Mouse (Mus musculus): Measurements from ENCODE around the gene Tmem201. TPM values are rescaled to one million over a fixed set of nuclear protein-coding genes. Genes with fewer than 3 reads are reported as not detected.
"Not testable (repeated sequence)": the region's sequence is repeated elsewhere in the genome, so short reads cannot be mapped to it uniquely, and the experiment has no call there.

Tmem201 gene
- polyA plus RNA-seq, 1 experiment: 74.0 TPM

DNA sequence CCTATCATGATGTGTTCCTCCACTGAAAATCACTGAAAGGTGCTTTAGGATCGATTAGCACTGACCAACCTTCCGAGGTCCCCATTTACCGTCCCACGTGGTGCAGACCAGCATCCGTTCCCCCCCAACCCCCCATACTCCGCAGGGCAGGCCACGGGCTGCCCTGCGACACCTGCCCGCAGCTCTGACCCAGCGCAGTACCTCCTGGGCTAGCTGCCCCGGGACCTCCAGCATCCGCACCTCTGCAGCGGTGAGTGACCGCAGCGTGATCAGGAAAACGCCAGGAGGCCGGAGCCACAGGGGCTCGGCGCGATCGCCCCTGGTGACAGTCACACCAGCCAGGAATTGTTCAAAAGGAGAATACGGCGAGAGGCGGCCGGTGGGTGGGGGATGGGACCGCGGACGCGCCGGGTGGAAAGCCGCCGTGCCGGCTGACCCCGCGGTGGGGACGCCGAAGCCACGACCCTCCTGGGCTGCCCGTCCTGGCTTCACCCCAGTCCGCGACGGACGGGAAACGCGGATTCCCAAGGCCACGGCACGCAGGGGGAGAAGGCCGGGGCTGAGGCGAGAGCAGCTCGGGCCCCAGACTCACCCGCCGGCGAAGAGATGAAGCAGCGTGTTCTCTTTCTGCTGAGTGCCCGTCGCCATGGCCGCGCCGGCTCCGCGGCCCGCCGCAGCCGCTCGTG is 35.7 kb upstream of the Tmem201 start:
- no peak for TF ChIP-seq CTCF (IDR thresholded peaks at IDR 0.05; ENCODE audit: borderline replicate concordance, extremely low read depth, insufficient read depth, insufficient read length)
- TF ChIP-seq POLR2A (IDR thresholded peaks at IDR 0.05; ENCODE audit: borderline replicate concordance, extremely low read depth, insufficient read depth, insufficient read length, poor library complexity, severe bottlenecking): no peak
- no peak for DNase-seq (ENCODE audit: low read depth)

DNA sequence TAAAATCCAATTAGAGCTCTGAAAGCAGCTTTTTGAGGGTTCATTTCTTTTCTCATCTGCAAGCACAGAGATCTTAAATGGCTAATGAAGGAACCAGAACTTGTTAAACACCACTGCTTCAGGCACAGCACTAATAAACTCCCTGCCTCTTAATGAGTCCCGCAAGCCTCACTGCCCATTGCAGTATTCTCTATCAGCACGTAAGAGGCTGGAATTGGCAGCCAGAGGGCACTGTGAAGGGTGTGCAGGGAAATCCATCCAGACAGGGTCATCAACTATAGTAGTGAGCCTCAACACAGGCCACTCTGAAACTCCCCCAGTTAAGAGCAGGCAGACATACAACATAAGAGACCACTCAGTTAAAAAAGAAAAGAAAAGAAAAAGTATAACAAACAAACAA is 34.5 kb upstream of the Tmem201 start:
- DNase-seq (ENCODE audit: low read depth): peak; percentile 84
- peak; percentile 40; the same call in 1 of the 2 replicates for TF ChIP-seq CTCF (IDR thresholded peaks at IDR 0.05; ENCODE audit: borderline replicate concordance, extremely low read depth, insufficient read depth, insufficient read length)
- TF ChIP-seq POLR2A (IDR thresholded peaks at IDR 0.05; ENCODE audit: borderline replicate concordance, extremely low read depth, insufficient read depth, insufficient read length, poor library complexity, severe bottlenecking): no peak

DNA sequence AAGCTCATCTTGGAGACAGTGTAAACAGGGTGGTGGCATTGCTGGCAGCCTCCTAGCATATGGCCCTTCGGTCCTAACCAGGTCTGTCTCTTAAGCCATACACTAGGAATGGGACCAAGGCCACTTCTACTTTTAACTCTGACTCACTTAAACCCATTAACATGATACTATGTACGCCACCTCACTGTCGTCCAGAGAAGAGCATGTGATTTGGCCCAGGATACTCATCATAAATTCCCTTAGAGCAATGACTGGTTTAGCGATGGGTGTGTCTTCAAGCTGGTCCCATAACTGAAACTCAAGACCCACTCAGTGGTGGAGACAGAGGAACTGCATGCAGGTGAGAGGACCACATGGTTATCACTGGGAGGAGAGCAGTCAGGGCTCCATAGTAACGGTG is 27.4 kb upstream of the Tmem201 start:
- DNase-seq (ENCODE audit: low read depth): no peak
- no peak for TF ChIP-seq POLR2A (IDR thresholded peaks at IDR 0.05; ENCODE audit: borderline replicate concordance, extremely low read depth, insufficient read depth, insufficient read length, poor library complexity, severe bottlenecking)
- no peak for TF ChIP-seq CTCF (IDR thresholded peaks at IDR 0.05; ENCODE audit: borderline replicate concordance, extremely low read depth, insufficient read depth, insufficient read length)

DNA sequence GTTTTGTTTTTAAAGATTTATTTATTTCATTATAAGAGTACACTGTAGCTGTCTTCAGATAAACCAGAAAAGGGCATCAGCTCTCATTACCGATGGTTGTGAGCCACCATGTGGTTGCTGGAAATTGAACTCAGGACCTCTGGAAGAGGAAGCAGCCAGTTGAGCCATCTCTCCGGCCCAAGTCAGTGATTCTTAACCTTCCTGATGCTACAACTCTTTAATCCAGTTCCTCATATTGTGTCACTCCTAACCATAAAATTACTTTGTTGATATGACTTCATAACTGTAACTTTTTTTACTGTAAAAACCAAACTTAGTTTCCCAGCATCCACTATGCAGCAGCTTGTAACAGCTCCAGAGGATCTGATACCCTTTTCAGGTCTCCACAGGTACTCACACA is 25.5 kb upstream of the Tmem201 start:
- DNase-seq (ENCODE audit: low read depth): no peak
- TF ChIP-seq CTCF (IDR thresholded peaks at IDR 0.05; ENCODE audit: borderline replicate concordance, extremely low read depth, insufficient read depth, insufficient read length) (no peak), POLR2A (IDR thresholded peaks at IDR 0.05; ENCODE audit: borderline replicate concordance, extremely low read depth, insufficient read depth, insufficient read length, poor library complexity, severe bottlenecking) (no peak)

DNA sequence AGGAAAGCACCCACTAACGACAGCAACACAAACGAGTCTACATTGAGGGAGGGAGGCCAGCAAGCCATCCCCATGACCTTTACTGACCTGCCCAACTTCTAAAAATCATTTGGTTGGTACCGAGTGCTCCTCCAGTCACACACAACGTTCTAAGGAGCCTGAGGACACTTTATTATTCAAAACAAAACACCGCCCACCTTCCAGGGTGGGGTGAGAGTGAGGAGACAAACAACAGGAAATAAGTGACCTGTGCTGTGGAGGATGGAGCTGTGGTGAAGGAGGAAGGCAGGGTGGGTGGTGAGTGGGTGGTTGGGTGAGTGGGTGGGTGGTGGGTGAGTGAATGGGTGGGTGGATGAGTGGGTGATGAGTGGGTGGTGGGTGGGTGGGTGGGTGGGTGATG is 21.7 kb upstream of the Tmem201 start:
- TF ChIP-seq POLR2A (IDR thresholded peaks at IDR 0.05; ENCODE audit: borderline replicate concordance, extremely low read depth, insufficient read depth, insufficient read length, poor library complexity, severe bottlenecking) (no peak), CTCF (IDR thresholded peaks at IDR 0.05; ENCODE audit: borderline replicate concordance, extremely low read depth, insufficient read depth, insufficient read length) (no peak)

GRCm38 (mm10) chr4:149758423-149758822 is 20.6 kb upstream of the Tmem201 start:
- TF ChIP-seq CTCF (IDR thresholded peaks at IDR 0.05; ENCODE audit: borderline replicate concordance, extremely low read depth, insufficient read depth, insufficient read length) (no peak), POLR2A (IDR thresholded peaks at IDR 0.05; ENCODE audit: borderline replicate concordance, extremely low read depth, insufficient read depth, insufficient read length, poor library complexity, severe bottlenecking) (no peak)
- no peak for DNase-seq (ENCODE audit: low read depth)

More for the DNA sequence above, 21.7 kb upstream of the Tmem201 start:
- DNase-seq (ENCODE audit: low read depth): no peak

- DNase-seq (ENCODE audit: low read depth): not testable (repeated sequence)
Measured at GRCm38 (mm10) chr4:149756546-149756945, 18.7 kb upstream of the Tmem201 start.

GRCm38 (mm10) chr4:149752836-149753235 is 15.0 kb upstream of the Tmem201 start:
- no peak for TF ChIP-seq CTCF (IDR thresholded peaks at IDR 0.05; ENCODE audit: borderline replicate concordance, extremely low read depth, insufficient read depth, insufficient read length)
- no peak for TF ChIP-seq POLR2A (IDR thresholded peaks at IDR 0.05; ENCODE audit: borderline replicate concordance, extremely low read depth, insufficient read depth, insufficient read length, poor library complexity, severe bottlenecking)
- no peak for DNase-seq (ENCODE audit: low read depth)

DNA sequence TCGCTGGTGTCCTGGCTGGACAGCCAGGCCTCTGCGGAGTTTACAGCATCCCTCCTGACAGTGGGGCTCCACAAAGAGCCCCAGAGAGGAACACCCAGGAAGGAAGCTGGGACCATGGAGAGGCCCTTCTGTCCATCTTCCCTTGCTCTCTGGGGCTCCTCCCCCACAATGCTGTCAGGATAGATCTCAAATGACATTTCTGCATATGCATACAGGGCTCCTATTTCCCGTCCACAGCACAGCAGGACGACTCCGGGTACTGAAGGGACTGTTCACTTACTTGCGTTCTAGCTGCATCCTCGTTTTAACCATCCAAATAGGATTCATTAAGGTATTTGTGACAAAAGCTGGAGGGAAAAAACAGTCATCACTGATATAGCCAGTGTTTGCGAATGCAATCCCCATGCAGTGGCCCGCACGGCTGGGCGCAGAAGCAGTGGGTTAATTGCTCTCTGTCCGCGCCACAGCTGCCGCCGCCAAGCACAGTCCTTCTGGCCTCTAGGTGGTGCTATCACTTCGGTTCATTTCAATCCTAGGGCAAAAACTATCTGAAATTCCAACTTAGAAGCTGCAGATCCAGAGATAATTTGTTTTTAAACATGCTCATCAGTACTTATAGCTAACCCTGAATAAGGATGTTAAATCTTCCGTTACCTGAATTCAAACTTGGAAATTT is 14.4 kb upstream of the Tmem201 start:
- peak; percentile 84 for DNase-seq (ENCODE audit: low read depth)
- no peak for TF ChIP-seq POLR2A (IDR thresholded peaks at IDR 0.05; ENCODE audit: borderline replicate concordance, extremely low read depth, insufficient read depth, insufficient read length, poor library complexity, severe bottlenecking)
- TF ChIP-seq CTCF (IDR thresholded peaks at IDR 0.05; ENCODE audit: borderline replicate concordance, extremely low read depth, insufficient read depth, insufficient read length): peak; percentile 91

- peak; percentile 66 for DNase-seq (ENCODE audit: low read depth)
- no peak for TF ChIP-seq POLR2A (IDR thresholded peaks at IDR 0.05; ENCODE audit: borderline replicate concordance, extremely low read depth, insufficient read depth, insufficient read length, poor library complexity, severe bottlenecking)
- TF ChIP-seq CTCF (IDR thresholded peaks at IDR 0.05; ENCODE audit: borderline replicate concordance, extremely low read depth, insufficient read depth, insufficient read length): no peak
Measured at GRCm38 (mm10) chr4:149750671-149751070, 12.8 kb upstream of the Tmem201 start.

DNA sequence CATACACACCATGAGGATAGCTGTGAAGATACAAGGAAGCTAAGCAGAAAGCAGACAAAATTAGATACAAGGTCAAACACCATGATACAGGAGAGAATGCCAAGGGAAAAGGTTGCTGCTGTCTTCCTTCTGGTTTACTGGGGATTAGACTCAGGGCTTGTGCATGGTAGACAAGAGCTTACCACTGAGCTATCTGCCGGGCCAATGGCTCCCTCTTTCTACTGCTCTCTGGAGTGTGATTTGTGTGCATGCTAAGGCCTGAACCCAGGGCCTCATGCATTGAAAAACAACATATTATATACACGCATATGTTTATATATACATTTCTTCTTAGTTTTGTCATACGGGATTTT is 11.8 kb upstream of the Tmem201 start:
- not testable (repeated sequence) for DNase-seq (ENCODE audit: low read depth)

DNA sequence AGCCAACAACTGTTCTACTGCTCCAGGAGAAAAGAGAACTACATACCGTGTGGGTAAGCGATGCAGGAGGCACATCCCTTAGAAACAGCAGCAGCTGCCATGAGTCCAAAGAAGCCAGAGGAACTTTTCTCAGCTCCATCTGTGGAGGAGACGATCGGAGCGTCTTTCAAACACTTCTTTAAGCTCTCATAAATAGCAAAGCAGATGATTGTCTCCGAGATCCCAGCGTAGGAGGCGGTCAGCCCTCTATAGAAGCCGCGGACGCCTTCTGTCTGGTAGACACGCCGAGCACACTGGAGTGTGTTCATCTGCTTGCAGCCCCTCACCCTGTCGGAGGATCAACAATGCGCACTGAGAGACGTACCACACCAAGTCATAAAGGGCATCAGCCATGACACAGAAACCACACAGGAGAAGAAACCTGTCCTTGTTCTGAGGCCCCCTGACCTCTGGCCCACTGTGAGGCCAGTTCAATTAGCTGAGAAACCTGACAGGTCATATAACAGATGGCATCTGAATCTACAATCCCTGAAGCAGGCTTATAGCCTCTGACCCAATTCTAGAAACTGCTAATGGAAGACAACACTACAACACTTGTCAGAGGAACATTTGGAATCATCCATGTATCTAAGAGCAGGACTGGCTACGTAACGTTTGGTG is 11.3 kb upstream of the Tmem201 start:
- no peak for DNase-seq (ENCODE audit: low read depth)
- TF ChIP-seq CTCF (IDR thresholded peaks at IDR 0.05; ENCODE audit: borderline replicate concordance, extremely low read depth, insufficient read depth, insufficient read length) (no peak), POLR2A (IDR thresholded peaks at IDR 0.05; ENCODE audit: borderline replicate concordance, extremely low read depth, insufficient read depth, insufficient read length, poor library complexity, severe bottlenecking) (no peak)
